Mouse (Mus musculus) urinary bladder, adult 2 months (tissue): ENCODE measurements around the gene Rnf217. TPM values are rescaled to one million over a fixed set of nuclear protein-coding genes. Genes with fewer than 3 reads are reported as not detected.

Source experiments
- DNase-seq: peaks from one replicate; pipeline ENCODE4 v3.0.0; 2022; ENCODE audit warnings: low spot score
- polyA plus RNA-seq: library from polyadenylated mRNA; depleted of rRNA; stranded (reverse); fragments of >200 nt; gene quantifications from 2 replicates; pipeline ENCODE4 v1.2.3, GENCODE M21; 2012; rRNA removed

The Rnf217 gene
- polyA plus RNA-seq: 3.4 and 3.6 TPM in 2 replicates

- peak; percentile 75 for DNase-seq
Observed at GRCm38 (mm10) chr10:31609066-31609961, at the start of gene Rnf217. Gene Rnf217, minus strand, starts transcription at chr10:31609184.

GRCm38 (mm10) chr10:31647270-31647669, 38.3 kb upstream of the Rnf217 start:
- no peak for DNase-seq

- no peak for DNase-seq
Observed at GRCm38 (mm10) chr10:31646083-31646482, 37.1 kb upstream of the Rnf217 start.

- DNase-seq: no peak
Observed at GRCm38 (mm10) chr10:31635098-31635497, 26.1 kb upstream of the Rnf217 start.

- no peak for DNase-seq
Observed at GRCm38 (mm10) chr10:31632005-31632404, 23.0 kb upstream of the Rnf217 start.

GRCm38 (mm10) chr10:31615355-31615754, 6.4 kb upstream of the Rnf217 start:
- DNase-seq: no peak

GRCm38 (mm10) chr10:31614111-31614510, 5.1 kb upstream of the Rnf217 start:
- DNase-seq: no peak

GRCm38 (mm10) chr10:31608441-31609065, 431 bp downstream of the Rnf217 start:
- DNase-seq: peak; percentile 40

- no peak for DNase-seq
Observed at GRCm38 (mm10) chr10:31606981-31607867, 1.8 kb downstream of the Rnf217 start.

GRCm38 (mm10) chr10:31603855-31604254, 5.1 kb downstream of the Rnf217 start:
- no peak for DNase-seq

- no peak for DNase-seq
Observed at GRCm38 (mm10) chr10:31600116-31600515, 8.9 kb downstream of the Rnf217 start.

- no peak for DNase-seq
Observed at GRCm38 (mm10) chr10:31597886-31598285, 11.1 kb downstream of the Rnf217 start.

GRCm38 (mm10) chr10:31596804-31597203, 12.2 kb downstream of the Rnf217 start:
- no peak for DNase-seq

- no peak for DNase-seq
Observed at GRCm38 (mm10) chr10:31595326-31595725, 13.7 kb downstream of the Rnf217 start.

- DNase-seq: no peak
Observed at GRCm38 (mm10) chr10:31592741-31593524, 16.1 kb downstream of the Rnf217 start.

GRCm38 (mm10) chr10:31592095-31592740, 16.8 kb downstream of the Rnf217 start:
- DNase-seq: no peak

- no peak for DNase-seq
Observed at GRCm38 (mm10) chr10:31580722-31581121, 28.3 kb downstream of the Rnf217 start.

- no peak for DNase-seq
Observed at GRCm38 (mm10) chr10:31580073-31580472, 28.9 kb downstream of the Rnf217 start.

GRCm38 (mm10) chr10:31573267-31573666, 35.7 kb downstream of the Rnf217 start:
- no peak for DNase-seq

GRCm38 (mm10) chr10:31557311-31557710, 51.7 kb downstream of the Rnf217 start:
- no peak for DNase-seq
